Mouse (Mus musculus): ENCODE measurements at regions not wholly inside any gene's neighbourhood (a gene's known extent, or its start where the extent isn't known, plus 50 kb on each side); places are given as distances from the start of the nearest gene placed in this dataset.
"Not testable (repeated sequence)": the region's sequence is repeated elsewhere in the genome, so short reads cannot be mapped to it uniquely, and the experiment has no call there.

DNA sequence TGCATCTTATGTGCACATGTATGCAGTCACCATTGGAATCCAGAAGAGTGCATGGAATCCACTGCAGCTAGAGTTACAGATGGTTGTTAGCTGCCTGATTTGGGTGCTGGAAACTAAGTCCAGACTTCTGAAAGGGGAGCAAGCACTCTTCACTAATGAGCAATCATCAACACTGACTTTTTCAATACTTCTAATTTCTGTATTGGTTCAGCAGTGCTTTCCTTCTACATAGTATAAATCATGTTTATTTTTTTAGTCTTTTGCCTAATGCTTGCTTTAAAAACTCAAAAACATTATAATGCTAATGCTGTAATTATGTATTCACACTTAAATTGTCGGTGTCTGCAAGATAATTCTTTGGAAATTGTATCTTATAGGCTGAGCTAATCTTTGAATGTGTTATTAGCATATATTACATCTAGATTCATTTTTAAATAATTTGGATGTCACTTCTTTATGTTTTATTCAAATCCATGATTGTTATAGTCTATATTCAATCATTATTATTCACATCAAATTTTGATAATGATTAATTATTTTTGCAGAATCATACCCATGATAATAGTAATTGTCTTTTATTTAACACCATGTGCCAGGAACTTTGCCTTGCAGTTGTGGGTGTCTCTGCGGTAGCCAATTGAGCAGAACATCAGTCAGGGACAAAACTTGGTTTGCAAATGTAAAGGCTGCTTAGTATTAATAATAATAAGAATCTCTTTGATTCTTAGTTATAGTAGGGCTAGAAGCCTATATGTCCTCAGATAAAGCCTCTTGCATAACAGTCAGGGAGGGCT lies 172.7 kb upstream of the Cntnap5b start:
- no peak for DNase-seq

DNA sequence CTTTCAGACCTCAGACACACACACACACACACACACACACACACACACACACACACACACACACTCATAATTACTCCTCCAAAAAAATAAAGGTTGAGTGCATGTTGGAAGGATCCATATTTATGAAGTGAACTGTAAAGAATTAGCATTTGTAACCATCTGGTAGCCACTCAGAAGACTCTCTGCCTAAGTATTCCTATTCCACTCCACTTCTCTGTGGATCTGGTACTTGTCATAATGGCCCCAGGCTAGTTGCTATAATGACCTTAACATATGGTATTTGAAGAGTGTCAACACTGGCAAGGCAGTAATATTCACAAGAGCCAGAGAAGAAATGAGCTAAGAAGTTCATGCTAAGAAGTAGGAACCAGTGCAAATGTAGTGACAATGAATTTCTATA lies 167.4 kb upstream of the Cntnap5b start:
- no peak for DNase-seq

DNA sequence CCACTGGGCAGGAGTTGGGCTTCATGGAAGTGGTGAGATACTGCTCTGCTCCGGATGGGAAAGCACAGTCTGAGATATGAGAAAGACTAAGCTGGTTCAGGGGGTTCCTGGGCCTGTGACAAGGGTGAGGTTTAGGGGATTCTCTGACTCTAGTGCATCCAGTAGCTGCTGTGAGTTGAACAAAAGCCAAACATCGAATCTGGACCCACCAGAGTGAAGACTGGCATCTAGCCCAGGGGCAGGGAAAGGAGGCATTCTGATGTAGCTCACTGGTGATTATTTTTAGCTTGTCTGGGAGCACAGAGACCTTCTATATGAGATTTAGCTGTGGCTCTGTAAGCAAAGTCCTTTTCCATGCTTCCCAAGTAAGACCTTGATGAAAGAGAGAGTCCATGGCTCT lies 153.3 kb upstream of the Cntnap5b start:
- DNase-seq: no peak

DNA sequence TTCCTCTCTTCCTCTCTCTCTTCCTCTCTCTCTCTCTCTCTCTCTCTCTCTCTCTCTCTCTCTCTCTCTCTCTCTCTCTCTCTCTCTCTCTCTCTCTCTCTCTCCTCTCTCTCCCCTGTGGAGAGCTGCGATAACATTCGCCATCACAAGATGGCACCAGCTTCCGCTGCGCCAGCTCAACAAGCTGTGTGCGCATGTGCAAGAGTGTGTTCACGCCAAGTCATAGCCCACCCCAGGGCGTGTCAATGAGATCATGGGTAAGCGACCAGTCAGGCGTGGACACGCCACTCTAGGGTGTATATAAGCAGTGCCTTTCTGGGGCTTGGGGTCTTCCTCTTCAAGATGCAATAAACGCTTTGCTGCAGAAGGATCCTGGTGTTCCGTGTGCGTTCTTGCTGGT lies 141.6 kb upstream of the Cntnap5b start:
- DNase-seq: not testable (repeated sequence)

DNA sequence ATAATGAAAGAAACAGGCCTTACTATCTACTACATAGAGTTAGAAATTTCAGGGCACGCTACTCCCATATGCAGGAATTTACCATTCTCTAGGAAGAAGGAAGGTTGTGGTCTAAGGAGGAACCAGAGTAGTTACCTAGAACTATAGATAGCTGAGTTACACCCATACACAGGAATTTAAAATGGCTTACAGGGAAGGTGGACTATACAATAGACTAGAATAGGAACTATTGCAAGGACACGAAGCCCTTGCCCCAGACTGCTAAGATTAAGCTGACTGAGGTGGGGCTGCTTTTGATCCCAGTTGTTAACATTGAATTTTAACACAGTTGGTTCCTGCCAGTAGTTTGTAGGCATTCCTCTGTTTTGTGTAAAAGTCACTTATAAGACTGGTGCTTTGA lies 108.9 kb upstream of the Cntnap5b start:
- no peak for DNase-seq

DNA sequence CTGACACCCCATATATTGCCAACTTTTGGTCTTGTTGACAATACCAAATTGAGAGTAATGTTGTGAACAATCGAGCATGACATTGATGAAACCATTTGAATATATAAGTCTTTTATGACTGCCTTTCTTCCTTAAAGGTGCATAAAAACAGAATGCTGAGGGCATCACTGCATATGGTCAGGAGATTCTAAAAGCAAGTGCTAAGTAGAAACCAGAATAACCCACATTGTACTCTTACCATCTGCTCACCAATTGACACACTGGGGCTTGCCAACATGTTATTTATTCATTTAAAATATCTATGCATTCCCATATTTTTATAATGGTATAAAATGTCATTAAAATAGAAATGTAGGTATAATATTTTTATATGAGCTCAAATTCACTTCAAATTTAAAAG lies 92.6 kb upstream of the Cntnap5b start:
- DNase-seq: no peak

DNA sequence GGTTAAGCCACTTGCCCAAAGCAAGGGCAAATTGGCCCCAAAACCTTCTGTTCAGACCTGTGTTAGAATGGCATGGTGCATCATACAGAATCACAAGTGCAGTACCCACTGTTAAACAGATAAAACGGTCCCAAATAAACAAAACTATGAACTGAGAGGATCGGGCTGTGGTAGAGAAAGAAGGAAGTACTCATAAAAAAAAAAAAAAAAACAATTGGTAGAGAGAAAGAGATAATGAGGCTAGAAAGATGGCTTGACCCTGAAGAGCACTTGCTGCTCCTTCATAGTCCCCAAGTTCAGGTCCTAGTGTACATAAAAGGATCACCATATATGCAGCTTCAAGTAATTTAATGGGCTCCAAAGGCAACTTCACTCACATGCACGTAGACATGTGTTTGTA lies 75.5 kb upstream of the Cntnap5b start:
- DNase-seq: no peak

DNA sequence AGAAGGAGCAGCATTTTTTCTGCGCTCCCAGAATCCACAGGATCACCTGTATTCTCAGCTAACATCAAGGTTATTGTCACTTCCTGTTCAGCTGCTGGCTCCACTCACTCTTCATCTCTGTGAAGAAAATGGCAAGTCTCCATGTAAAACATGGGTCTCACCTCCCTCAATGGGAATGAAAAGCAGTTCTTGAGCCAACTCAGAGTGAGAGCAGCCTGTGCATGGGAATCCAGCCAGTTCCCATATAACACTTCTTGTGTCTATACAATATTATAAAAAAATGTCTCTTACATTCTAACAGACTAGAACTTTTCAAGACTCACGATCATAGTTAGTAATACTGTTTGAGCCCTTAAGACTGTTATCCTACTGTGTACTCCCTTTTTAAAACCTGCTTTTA lies 57.7 kb upstream of the Cntnap5b start:
- no peak for DNase-seq

DNA sequence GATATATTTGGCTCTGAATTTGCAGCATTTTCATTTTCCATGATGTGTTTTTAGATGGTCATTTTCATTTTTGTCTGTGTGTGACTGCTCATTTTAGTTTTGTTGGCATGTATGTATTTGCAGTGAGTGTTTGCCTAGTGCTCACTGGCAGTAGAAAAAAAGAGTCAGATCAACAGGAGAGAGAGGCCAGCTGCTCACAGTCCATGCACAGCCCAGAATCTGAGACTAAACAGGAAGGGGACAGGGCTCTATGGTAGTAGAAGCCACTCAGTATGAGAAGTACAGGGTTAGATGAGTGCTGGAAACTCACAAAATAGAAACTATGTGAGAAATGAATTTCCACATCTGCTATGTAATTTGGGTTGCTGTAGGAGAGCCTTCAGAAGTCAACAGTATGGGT lies 56.3 kb upstream of the Cntnap5b start:
- DNase-seq: peak; percentile 5
